Mouse (Mus musculus) megakaryocyte, embryonic 14.5 days (primary cell): ENCODE measurements around the gene E130309D02Rik.

Experiments used
- FLI1 ChIP-seq: IDR thresholded peaks from 2 replicates; pipeline ENCODE4 v1.6.1; 2012; ENCODE audit warnings: low read length, inconsistent platforms, mixed read lengths
- GATA1 ChIP-seq: IDR thresholded peaks from 3 replicates; pipeline ENCODE4 v1.6.1; 2012; ENCODE audit warnings: mixed read lengths, low read length, inconsistent platforms, borderline replicate concordance

DNA sequence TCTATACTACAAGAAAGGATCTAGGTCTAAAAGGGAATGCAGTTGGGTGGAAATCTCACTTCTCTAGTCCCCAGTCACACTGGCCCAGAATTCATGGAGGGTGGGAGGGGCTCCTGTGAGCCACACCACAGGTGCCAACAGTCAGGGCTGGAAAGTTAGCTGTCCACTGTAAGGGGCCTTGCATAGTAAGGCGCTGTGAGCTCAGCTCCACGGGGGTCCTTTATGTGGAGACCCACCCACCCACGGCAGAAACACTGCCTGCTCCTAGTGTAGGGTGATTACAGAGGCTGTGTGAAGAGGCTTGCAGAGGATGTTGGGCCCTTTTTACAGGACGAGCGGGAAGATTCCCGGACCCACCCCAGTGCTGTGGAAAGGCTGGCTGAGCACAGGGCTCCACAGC is 63.1 kb downstream of the E130309D02Rik start:
- TF ChIP-seq GATA1 (no peak), FLI1 (no peak)
